Mouse (Mus musculus) neural tube, embryonic 14.5 days (tissue): ENCODE data around the gene Zfp189. TPM values are rescaled to one million over a fixed set of nuclear protein-coding genes. Genes with fewer than 3 reads are reported as not detected.
"Not testable (repeated sequence)": the region's sequence is repeated elsewhere in the genome, so short reads cannot be mapped to it uniquely, and the experiment has no call there.

Experiments
- ATAC-seq: fragments of 200-750 bp; cut with Nextera tagmentation; 2 replicates; pipeline ENCODE4 v1.8.0; 2017; ENCODE audit warnings: low read depth, mild to moderate bottlenecking, moderate TSS enrichment, moderate library complexity
- H3K27ac ChIP-seq: fragments of 300-500 bp; sonication (generic); 2 replicates; pipeline ENCODE4 v1.5.1; 2014; ENCODE audit warnings: low read depth, mild to moderate bottlenecking, control low read depth, low read length, moderate library complexity, mixed read lengths
- H3K27me3 ChIP-seq: fragments of 300-500 bp; sonication (generic); 2 replicates; pipeline ENCODE4 v1.6.1; 2014; ENCODE audit warnings: low read length; ENCODE audit not compliant: control insufficient read depth, insufficient read depth
- H3K36me3 ChIP-seq: fragments of 300-500 bp; sonication (generic); 2 replicates; pipeline ENCODE4 v1.6.1; 2014; ENCODE audit warnings: low read length, mixed read lengths; ENCODE audit not compliant: control insufficient read depth, insufficient read depth
- H3K4me1 ChIP-seq: fragments of 300-500 bp; sonication (generic); 2 replicates; pipeline ENCODE4 v1.6.1; 2014; ENCODE audit warnings: low read length; ENCODE audit not compliant: control insufficient read depth, insufficient read depth
- H3K4me2 ChIP-seq: fragments of 300-500 bp; sonication (generic); 2 replicates; pipeline ENCODE4 v1.6.1; 2014; ENCODE audit warnings: mild to moderate bottlenecking, low read depth, low read length, control low read depth
- H3K4me3 ChIP-seq: fragments of 300-500 bp; sonication (generic); 2 replicates; pipeline ENCODE4 v1.5.1; 2014; ENCODE audit warnings: low read depth, low read length, control low read depth, mixed read lengths
- H3K9ac ChIP-seq: fragments of 300-500 bp; sonication (generic); replicated peaks from 2 replicates; pipeline ENCODE4 v1.6.1; 2014; ENCODE audit warnings: low read depth, mild to moderate bottlenecking, control low read depth, low read length, mixed read lengths
- H3K9me3 ChIP-seq: fragments of 300-500 bp; sonication (generic); 2 replicates; pipeline ENCODE4 v1.6.1; 2016; ENCODE audit warnings: low read length; ENCODE audit not compliant: control insufficient read depth
- WGBS: fragments of 180-500 bp; shearing (Covaris S2); extraction: QIAGEN DNeasy Blood & Tissue Kit; methylation state at CpG from one replicate; pipeline ENCODE4 v1.1.7; 2014; 5-methylcytosine and 5-hydroxymethylcytosine counted together
- polyA plus RNA-seq: library from polyadenylated mRNA; unstranded; fragments of >200 nt; fragmentation: Nextera tagmentation; extraction: Ambion mirVana; gene quantifications from 2 replicates; pipeline ENCODE4 v1.2.1, GENCODE M21; 2014

Zfp189 gene
- polyA plus RNA-seq = 13.0 and 14.5 TPM in 2 replicates

DNA sequence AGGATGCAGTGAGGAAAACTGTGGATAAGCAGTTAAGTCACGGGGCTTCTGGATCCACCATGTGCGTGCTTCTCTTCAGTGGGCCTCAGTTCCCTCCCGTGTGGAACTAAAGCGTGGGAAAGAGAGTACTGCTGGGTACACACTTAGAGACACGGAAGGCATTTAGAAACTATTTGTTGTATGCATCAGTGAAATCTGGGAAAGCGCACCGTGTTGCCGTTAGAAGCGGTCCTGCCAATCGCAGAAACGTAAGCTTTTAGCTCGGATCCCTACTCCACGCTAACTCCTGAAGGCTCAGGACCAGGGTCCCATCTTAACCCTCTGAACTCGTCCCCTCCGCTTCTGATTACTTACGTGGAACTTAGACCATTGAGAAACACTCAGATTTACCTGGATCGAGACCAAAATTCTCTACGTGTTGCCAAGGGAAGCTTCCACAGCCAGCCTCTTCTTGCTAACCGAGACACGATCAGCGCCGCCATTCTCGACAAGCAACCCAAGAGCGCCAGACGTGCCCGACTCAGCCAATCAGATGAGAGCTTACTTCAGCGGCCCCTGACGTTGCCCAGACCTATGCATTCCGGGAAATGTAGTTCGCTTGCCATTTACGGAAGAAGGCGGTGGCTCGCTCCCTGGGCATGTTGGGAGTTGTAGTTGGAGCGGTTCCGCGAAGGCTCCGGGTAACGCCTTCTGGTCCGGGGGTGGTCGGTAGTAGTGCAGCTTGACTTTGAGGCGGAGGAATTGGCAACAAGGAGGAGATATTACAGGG lies at the start of gene Zfp189, which contains the start of gene Mrpl50:
Gene Zfp189 (plus strand): TSS at position 605 of the 769 bp plus-strand sequence.
Gene Mrpl50 (minus strand): TSS at position 522 of the 769 bp plus-strand sequence.
- Histone ChIP-seq H3K4me2 (peak within 1 kb of the TSS; percentile 71), H3K9me3 (no peaks in the 10 kb centered on the region), H3K4me3 (peak within 1 kb of the TSS; percentile 64), H3K27ac (peak within 1 kb of the TSS; percentile 66; the same call in 1 of the 2 replicates), H3K27me3 (no peaks in the 10 kb centered on the region), H3K9ac (peak within 1 kb of the TSS; percentile 73), H3K36me3 (0 out of 2 replicates have a peak, but pooled peaks cover 2% of the 10 kb centered on the region), H3K4me1 (peaks cover 14% of the 10 kb centered on the region)
- under 1% methylated on average over 41 of the region's 41 CpGs for WGBS
- ATAC-seq = peak; percentile 99

DNA sequence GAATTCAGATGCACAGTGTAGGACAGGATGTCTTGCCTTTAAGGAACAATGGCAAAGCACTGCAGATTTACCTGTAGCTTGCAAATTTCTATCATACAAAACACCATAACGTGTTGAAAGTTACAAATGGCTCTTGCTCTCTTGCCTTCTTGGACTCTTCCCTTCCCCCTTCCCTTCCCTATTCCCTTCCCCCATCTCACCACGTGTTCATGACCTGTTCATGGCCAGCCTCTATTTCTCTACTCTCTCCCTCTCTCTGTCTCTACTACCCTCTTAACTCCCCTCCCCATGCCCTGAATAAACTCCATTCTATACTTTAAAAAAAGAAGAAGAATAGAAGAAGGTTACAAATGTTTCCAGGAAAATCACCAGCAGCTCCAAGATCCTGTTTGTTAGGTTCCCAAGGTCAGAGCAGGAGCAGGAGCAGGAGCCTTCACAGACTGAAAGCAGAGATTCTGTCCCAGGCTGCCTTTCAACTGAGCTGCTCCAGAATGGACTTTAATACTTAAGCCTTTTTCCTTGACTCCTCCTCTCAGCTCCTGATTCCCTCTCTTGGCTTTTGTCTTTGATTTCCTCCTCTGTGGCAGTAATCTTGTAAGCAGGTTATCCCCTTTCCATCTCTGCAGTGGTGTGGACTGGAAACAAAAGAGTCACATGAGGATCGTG lies 47.4 kb upstream of the Zfp189 start, which contains the start of gene Acnat1:
Gene Acnat1 (minus strand): TSS at position 478 of the 666 bp plus-strand sequence.
- no peak for ATAC-seq

DNA sequence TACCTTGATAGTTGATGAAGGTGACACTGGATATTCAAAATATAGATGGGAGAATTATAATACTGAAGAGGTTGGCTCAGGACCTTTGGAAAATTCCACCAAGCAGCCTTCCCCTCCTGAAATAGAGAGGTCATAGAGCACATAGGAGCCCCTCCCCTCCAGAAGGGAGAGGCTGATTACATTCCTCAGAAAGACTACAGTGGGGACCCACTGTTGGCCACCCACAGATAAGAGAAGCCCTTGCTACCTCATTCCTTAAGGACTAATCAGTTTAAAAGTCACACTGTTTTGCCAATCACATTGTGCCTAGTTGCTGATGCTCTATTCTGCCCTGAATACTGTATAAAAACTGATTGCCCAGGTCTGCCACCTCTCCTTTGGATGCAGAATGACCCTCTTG lies 46.4 kb upstream of the Zfp189 start:
- H3K9me3 ChIP-seq = no peaks in the 10 kb centered on the region
- H3K36me3 ChIP-seq = no peaks in the 10 kb centered on the region
- no peaks in the 10 kb centered on the region for H3K27me3 ChIP-seq
- no peak for ATAC-seq
- no peak overlapping the region for H3K4me3 ChIP-seq
- H3K9ac ChIP-seq = no peak overlapping the region
- H3K4me2 ChIP-seq = no peak overlapping the region
- H3K4me1 ChIP-seq = 0 out of 2 replicates have a peak, but pooled peaks cover 4% of the 10 kb centered on the region
- H3K27ac ChIP-seq = no peak overlapping the region

More for the DNA sequence above, 47.4 kb upstream of the Zfp189 start, which contains the start of gene Acnat1:
- no peak within 1 kb of the TSS for H3K9ac ChIP-seq
- H3K4me3 ChIP-seq = no peak within 1 kb of the TSS
- 0 out of 2 replicates have a peak, but pooled peaks cover 4% of the 10 kb centered on the region for H3K4me1 ChIP-seq
- H3K27me3 ChIP-seq = no peaks in the 10 kb centered on the region
- H3K27ac ChIP-seq = no peak within 1 kb of the TSS
- no peaks in the 10 kb centered on the region for H3K9me3 ChIP-seq
- H3K36me3 ChIP-seq = no peaks in the 10 kb centered on the region
- H3K4me2 ChIP-seq = no peak within 1 kb of the TSS
- 59% methylated on average over 3 of the region's 3 CpGs for WGBS

DNA sequence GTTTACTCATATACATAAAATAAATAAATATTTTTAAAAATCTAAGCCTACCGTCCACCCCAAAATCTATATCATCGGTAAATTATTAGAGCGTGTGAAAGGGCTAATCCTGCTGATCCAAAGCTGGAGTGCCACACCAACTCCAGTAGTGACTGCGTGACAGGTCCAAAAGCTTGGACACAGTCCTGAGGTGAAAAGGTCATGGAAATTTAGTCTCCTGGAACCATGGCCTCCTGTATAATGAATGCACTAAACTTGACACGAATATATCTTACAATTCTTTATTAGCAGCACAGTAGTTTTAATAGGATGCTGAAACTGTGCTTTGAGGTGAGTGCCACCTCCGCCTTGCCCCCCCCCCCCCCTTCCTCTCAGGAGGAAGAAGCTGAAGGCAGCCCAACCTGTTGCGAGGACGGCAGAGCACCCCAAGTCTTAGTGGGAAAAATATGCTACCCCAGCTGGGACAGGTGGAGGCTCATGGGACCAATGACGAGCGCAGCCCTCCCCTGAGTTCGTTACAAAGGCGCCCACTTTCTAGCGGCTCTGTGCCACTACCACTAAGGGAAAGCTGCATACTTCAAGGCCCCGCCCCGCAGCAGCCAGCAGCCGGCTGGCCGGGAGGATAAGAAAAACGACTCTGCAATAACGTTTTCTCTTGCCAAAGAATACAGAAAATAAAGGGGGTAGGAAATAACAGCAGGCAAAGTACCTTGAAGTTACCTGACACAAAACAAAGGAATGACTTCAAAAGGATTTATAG lies 42.7 kb upstream of the Zfp189 start:
- Histone ChIP-seq H3K9ac (no peak overlapping the region), H3K4me3 (no peak overlapping the region; the same call in 1 of the 2 replicates), H3K4me1 (0 out of 2 replicates have a peak, but pooled peaks cover 4% of the 10 kb centered on the region), H3K4me2 (peak overlapping the region; percentile 38; the same call in 1 of the 2 replicates), H3K36me3 (no peaks in the 10 kb centered on the region), H3K27me3 (no peaks in the 10 kb centered on the region), H3K9me3 (no peaks in the 10 kb centered on the region), H3K27ac (no peak overlapping the region)
- no peak for ATAC-seq
- 22% methylated on average over 19 of the region's 19 CpGs for WGBS

DNA sequence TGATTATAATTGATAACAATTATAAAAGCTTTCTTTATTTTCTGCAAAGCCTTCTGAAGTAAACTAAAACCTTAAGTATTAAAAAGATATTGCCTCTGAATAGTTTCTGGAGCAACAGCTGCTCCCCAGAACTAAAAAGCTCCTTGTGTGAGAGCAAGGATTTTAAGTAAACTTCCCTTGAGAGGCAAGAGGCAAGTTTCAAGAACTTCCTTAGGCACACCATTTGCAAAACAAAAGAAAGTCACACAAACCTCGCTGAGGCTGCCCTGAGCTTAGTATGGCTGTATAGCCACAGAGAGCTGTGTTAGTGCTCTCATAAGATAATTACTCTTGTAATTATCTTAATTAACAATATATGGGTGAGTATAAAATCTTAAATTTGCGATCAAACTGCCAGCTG lies 41.9 kb upstream of the Zfp189 start:
- H3K9ac ChIP-seq, H3K27ac ChIP-seq, H3K36me3 ChIP-seq, H3K4me2 ChIP-seq, H3K27me3 ChIP-seq, ATAC-seq, H3K4me1 ChIP-seq, H3K4me3 ChIP-seq, H3K9me3 ChIP-seq: not testable (repeated sequence)
- 5% methylated on average over 2 of the region's 2 CpGs for WGBS

DNA sequence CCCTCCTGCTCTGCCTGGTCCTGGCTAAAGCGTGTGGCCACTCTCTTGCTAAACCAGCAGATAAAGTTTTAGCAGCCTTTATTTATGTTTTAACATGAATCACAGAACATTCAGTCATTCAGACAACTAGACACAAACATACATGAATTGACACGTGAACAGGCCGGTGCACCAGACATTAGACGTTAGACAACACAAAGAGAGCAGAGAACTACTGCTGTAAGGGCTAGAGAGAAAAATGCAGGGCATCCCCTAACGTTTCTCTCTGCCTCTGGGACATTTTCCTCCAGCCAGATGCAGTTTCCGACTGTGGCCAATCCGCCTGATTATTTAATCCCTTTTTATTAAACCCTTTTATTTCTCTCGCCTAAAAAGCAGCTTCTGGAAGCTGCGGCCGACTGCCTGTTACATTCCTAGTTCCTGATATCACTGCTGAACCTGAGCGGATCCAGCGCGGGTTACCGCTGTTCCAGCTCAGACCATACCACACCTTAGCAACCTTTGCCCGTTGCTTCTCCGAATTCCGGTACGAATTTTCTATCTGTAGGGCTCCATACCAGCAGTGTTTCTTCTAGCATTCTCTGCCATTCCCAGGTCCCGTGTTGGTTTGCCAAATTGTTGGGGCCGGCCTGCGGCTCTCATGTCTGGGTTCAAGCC lies 40.7 kb upstream of the Zfp189 start:
- Histone ChIP-seq H3K9me3 (no peaks in the 10 kb centered on the region), H3K27ac (no peak overlapping the region), H3K9ac (no peak overlapping the region), H3K36me3 (no peaks in the 10 kb centered on the region), H3K4me1 (0 out of 2 replicates have a peak, but pooled peaks cover 4% of the 10 kb centered on the region), H3K27me3 (no peaks in the 10 kb centered on the region), H3K4me3 (no peak overlapping the region), H3K4me2 (peak overlapping the region; percentile 14; the same call in 1 of the 2 replicates)
- ATAC-seq = no peak
- 27% methylated on average over 21 of the region's 21 CpGs for WGBS

DNA sequence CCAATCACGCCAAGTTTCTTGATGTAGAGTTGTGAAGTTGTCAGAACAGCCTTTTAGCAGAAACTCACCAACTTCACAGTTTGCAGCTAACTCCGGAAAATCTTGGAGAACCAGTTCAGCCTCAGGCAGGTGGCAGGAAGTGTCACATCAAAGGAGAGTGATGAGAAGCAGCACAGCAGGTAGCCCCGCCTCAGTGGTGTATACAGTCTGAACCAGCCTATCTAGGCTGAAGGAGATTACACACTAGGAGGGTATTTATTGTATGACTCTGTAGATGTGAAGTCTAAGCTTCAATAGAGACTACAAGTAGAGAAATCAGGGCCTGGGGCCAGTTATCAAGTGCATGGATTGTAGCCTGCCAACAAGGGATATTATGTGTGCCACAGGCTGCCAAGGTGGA lies 40.1 kb upstream of the Zfp189 start:
- Histone ChIP-seq H3K27me3 (no peaks in the 10 kb centered on the region), H3K4me3 (no peak overlapping the region), H3K36me3 (no peaks in the 10 kb centered on the region), H3K4me1 (0 out of 2 replicates have a peak, but pooled peaks cover 4% of the 10 kb centered on the region), H3K9ac (no peak overlapping the region), H3K27ac (no peak overlapping the region), H3K9me3 (no peaks in the 10 kb centered on the region), H3K4me2 (no peak overlapping the region)
- 46% methylated on average over 3 of the region's 3 CpGs for WGBS
- no peak for ATAC-seq

DNA sequence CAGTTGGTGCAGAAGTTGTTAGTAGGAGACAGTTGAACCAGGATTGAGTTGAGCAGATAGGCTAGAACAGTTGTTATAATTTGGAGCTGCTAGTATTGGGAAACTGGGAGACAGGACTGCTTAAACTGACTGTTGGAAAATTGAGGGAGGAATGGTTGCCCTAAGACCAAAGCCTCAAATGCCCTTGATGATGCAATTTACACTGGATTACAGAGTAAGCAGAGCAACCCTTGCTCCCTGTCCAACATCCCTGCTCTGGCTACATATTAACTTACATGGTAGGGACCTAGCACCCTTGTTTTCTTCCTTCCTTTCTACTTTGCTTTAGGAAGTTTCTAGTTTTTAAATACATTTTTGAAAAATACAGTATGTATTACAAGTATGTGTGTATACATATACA lies 35.5 kb upstream of the Zfp189 start:
- Histone ChIP-seq H3K9ac (no peak overlapping the region), H3K27me3 (no peaks in the 10 kb centered on the region), H3K36me3 (no peaks in the 10 kb centered on the region), H3K4me2 (no peak overlapping the region), H3K4me3 (no peak overlapping the region), H3K4me1 (no peaks in the 10 kb centered on the region), H3K27ac (no peak overlapping the region), H3K9me3 (no peaks in the 10 kb centered on the region)
- ATAC-seq = no peak
